Mouse (Mus musculus) heart, postnatal 0 days (tissue): ENCODE measurements around the gene Slc25a38. TPM values are rescaled to one million over a fixed set of nuclear protein-coding genes. Genes with fewer than 3 reads are reported as not detected.

Experiments used
- ATAC-seq: fragments of 200-750 bp; cut with Nextera tagmentation; 2 replicates; pipeline ENCODE4 v1.8.0; 2017; ENCODE audit warnings: low read depth, moderate number of reproducible peaks, moderate library complexity; ENCODE audit not compliant: insufficient read depth
- DNase-seq: peaks from one replicate; pipeline ENCODE4 v3.0.0-alpha.2; 2016; ENCODE audit warnings: low spot score
- H3K27ac ChIP-seq: fragments of 300-500 bp; sonication (generic); 2 replicates; pipeline ENCODE4 v1.5.1; 2014; ENCODE audit warnings: low read depth, mild to moderate bottlenecking
- H3K27me3 ChIP-seq: fragments of 300-500 bp; sonication (generic); 2 replicates; pipeline ENCODE4 v1.6.1; 2014; ENCODE audit warnings: low read length, mixed read lengths; ENCODE audit not compliant: control insufficient read depth, insufficient read depth
- H3K36me3 ChIP-seq: fragments of 300-500 bp; sonication (generic); replicated peaks from 2 replicates; pipeline ENCODE4 v1.6.1; 2014; ENCODE audit warnings: low read length, mixed read lengths; ENCODE audit not compliant: control insufficient read depth, insufficient read depth
- H3K4me1 ChIP-seq: fragments of 300-500 bp; sonication (generic); 2 replicates; pipeline ENCODE4 v1.6.1; 2014; ENCODE audit warnings: antibody characterized with exemption; ENCODE audit not compliant: control insufficient read depth, insufficient read depth
- H3K4me2 ChIP-seq: fragments of 300-500 bp; sonication (generic); 2 replicates; pipeline ENCODE4 v1.6.1; 2014; ENCODE audit warnings: low read depth, mild to moderate bottlenecking, low read length, moderate library complexity
- H3K4me3 ChIP-seq: fragments of 300-500 bp; sonication (generic); 2 replicates; pipeline ENCODE4 v1.5.1; 2014; ENCODE audit warnings: low read depth, low read length
- H3K9ac ChIP-seq: fragments of 300-500 bp; sonication (generic); replicated peaks from 2 replicates; pipeline ENCODE4 v1.6.1; 2014; ENCODE audit warnings: low read depth, low read length, mixed read lengths
- H3K9me3 ChIP-seq: fragments of 300-500 bp; sonication (generic); replicated peaks from 2 replicates; pipeline ENCODE4 v1.6.1; 2016; ENCODE audit warnings: low read length; ENCODE audit not compliant: control insufficient read depth
- CTCF ChIP-seq: IDR thresholded peaks from 2 replicates; pipeline ENCODE4 v1.5.1; 2016; ENCODE audit warnings: antibody characterized with exemption, control low read depth, low read depth
- EP300 ChIP-seq: IDR thresholded peaks from 2 replicates; pipeline ENCODE4 v1.6.1; 2016; ENCODE audit warnings: antibody characterized with exemption, low read depth
- whole genome bisulfite sequencing: fragments of 180-500 bp; shearing (Covaris S2); extraction: QIAGEN DNeasy Blood & Tissue Kit; methylation state at CpG from one replicate; pipeline ENCODE4 v1.1.7; 2014; 5-methylcytosine and 5-hydroxymethylcytosine counted together
- polyA plus RNA-seq: library from polyadenylated mRNA; unstranded; fragments of >200 nt; fragmentation: Nextera tagmentation; extraction: Ambion mirVana; gene quantifications from 2 replicates; pipeline ENCODE4 v1.2.1, GENCODE M21; 2015
- total RNA-seq: library from RNA; depleted of rRNA; stranded (reverse); fragments of >200 nt; gene quantifications from 2 replicates; pipeline ENCODE4 v1.2.3, GENCODE M21; 2014; ENCODE audit warnings: low replicate concordance

Slc25a38 gene
- total and polyA plus RNA-seq, 2 experiments from 2014 or later: 11.3 to 16.8 TPM

- DNase-seq (no peak), ATAC-seq (no peak)
- Histone ChIP-seq H3K27me3 (no peaks in the 10 kb centered on the region), H3K4me1 (peaks cover 8% of the 10 kb centered on the region), H3K4me3 (no peak overlapping the region), H3K9ac (no peak overlapping the region), H3K27ac (no peak overlapping the region), H3K9me3 (no peaks in the 10 kb centered on the region), H3K36me3 (peaks cover 29% of the 10 kb centered on the region), H3K4me2 (no peak overlapping the region)
- 56% methylated on average over 5 of the region's 5 CpGs for WGBS
- no peak for TF ChIP-seq EP300
- TF ChIP-seq CTCF: no peak
These were observed 5.4 kb downstream of the Slc25a38 start for GRCm38 (mm10) chr9:120115580-120115979.

GRCm38 (mm10) chr9:120116184-120116624 is 6.0 kb downstream of the Slc25a38 start:
- 78% methylated on average over 8 of the region's 8 CpGs for WGBS
- TF ChIP-seq EP300: no peak
- TF ChIP-seq CTCF: no peak
- Histone ChIP-seq H3K9me3 (no peaks in the 10 kb centered on the region), H3K27me3 (no peaks in the 10 kb centered on the region), H3K4me2 (no peak overlapping the region), H3K4me1 (peaks cover 3% of the 10 kb centered on the region), H3K9ac (no peak overlapping the region), H3K27ac (no peak overlapping the region), H3K4me3 (no peak overlapping the region), H3K36me3 (peaks cover 35% of the 10 kb centered on the region)
- DNase-seq (no peak), ATAC-seq (no peak)

GRCm38 (mm10) chr9:120118212-120118611 is 8.0 kb downstream of the Slc25a38 start:
- TF ChIP-seq EP300: no peak
- no peak for TF ChIP-seq CTCF
- Histone ChIP-seq H3K4me3 (no peak overlapping the region), H3K27ac (no peak overlapping the region), H3K27me3 (no peaks in the 10 kb centered on the region), H3K9me3 (no peaks in the 10 kb centered on the region), H3K4me1 (no peaks in the 10 kb centered on the region), H3K36me3 (peaks cover 49% of the 10 kb centered on the region), H3K9ac (no peak overlapping the region), H3K4me2 (no peak overlapping the region)
- ATAC-seq: no peak
- 89% methylated on average over 4 of the region's 4 CpGs for whole genome bisulfite sequencing
- no peak for DNase-seq

GRCm38 (mm10) chr9:120120503-120120902 is 10.3 kb downstream of the Slc25a38 start:
- Histone ChIP-seq H3K36me3 (peaks cover 61% of the 10 kb centered on the region), H3K9me3 (no peaks in the 10 kb centered on the region), H3K4me3 (no peak overlapping the region), H3K9ac (no peak overlapping the region), H3K4me2 (no peak overlapping the region), H3K27ac (no peak overlapping the region), H3K4me1 (no peaks in the 10 kb centered on the region), H3K27me3 (no peaks in the 10 kb centered on the region)
- ATAC-seq: no peak
- 89% methylated on average over 7 of the region's 7 CpGs for WGBS
- DNase-seq: no peak
- no peak for TF ChIP-seq EP300
- TF ChIP-seq CTCF: no peak

- Histone ChIP-seq H3K9me3 (no peaks in the 10 kb centered on the region), H3K4me1 (peaks cover 15% of the 10 kb centered on the region), H3K27me3 (no peaks in the 10 kb centered on the region), H3K4me3 (peak overlapping the region; percentile 79), H3K9ac (peak overlapping the region; percentile 47; the same call in 1 of the 2 replicates), H3K36me3 (peaks cover 49% of the 10 kb centered on the region), H3K4me2 (peak overlapping the region; percentile 61), H3K27ac (peak overlapping the region; percentile 79)
- TF ChIP-seq EP300 (no peak), CTCF (no peak)
- ATAC-seq (no peak), DNase-seq (no peak)
- 47% methylated on average over 11 of the region's 11 CpGs for WGBS
These were observed 16.7 kb downstream of the Slc25a38 start for GRCm38 (mm10) chr9:120126868-120127267.

- peak within 1 kb of the TSS; percentile 80 for H3K4me2 ChIP-seq
- H3K4me3 ChIP-seq: peak within 1 kb of the TSS; percentile 79
- H3K27ac ChIP-seq: peak within 1 kb of the TSS; percentile 86
- peaks cover 15% of the 10 kb centered on the region for H3K4me1 ChIP-seq
- peaks cover 52% of the 10 kb centered on the region for H3K36me3 ChIP-seq
- peak; percentile 98 for ATAC-seq
- WGBS: under 1% methylated on average over 68 of the region's 72 CpGs
- peak within 1 kb of the TSS; percentile 87 for H3K9ac ChIP-seq
- TF ChIP-seq CTCF (no peak; the same call in 1 of the 2 replicates), EP300 (no peak)
- DNase-seq: peak; percentile 98
- H3K27me3 ChIP-seq: no peaks in the 10 kb centered on the region
- H3K9me3 ChIP-seq: no peaks in the 10 kb centered on the region
These were observed 17.5 kb downstream of the Slc25a38 start, which contains the start of gene Rpsa for GRCm38 (mm10) chr9:120127538-120128251. TSS of gene Rpsa (plus strand) at chr9:120127689.
